Mouse (Mus musculus) kidney, embryonic 16.5 days (tissue): Measurements from ENCODE around the gene Abhd11. TPM values are rescaled to one million over a fixed set of nuclear protein-coding genes. Genes with fewer than 3 reads are reported as not detected.
A peak's percentile ranks its signal among the peaks of the same experiment; 100 is the strongest.

Experiments used
- ATAC-seq: fragments of 200-750 bp; cut with Nextera tagmentation; 2 replicates; pipeline ENCODE4 v1.8.0; 2017; ENCODE audit warnings: moderate TSS enrichment; ENCODE audit not compliant: low FRiP score, low TSS enrichment
- H3K27ac ChIP-seq: fragments of 300-500 bp; sonication (generic); 2 replicates; pipeline ENCODE4 v1.5.1; 2014; ENCODE audit warnings: low read length
- H3K27me3 ChIP-seq: fragments of 300-500 bp; sonication (generic); 2 replicates; pipeline ENCODE4 v1.6.1; 2014; ENCODE audit warnings: low read length, control low read depth, mixed read lengths; ENCODE audit not compliant: insufficient read depth
- H3K36me3 ChIP-seq: fragments of 300-500 bp; sonication (generic); 2 replicates; pipeline ENCODE4 v1.6.1; 2014; ENCODE audit warnings: low read length, control low read depth, mixed read lengths; ENCODE audit not compliant: insufficient read depth
- H3K4me1 ChIP-seq: fragments of 300-500 bp; sonication (generic); 2 replicates; pipeline ENCODE4 v1.6.1; 2014; ENCODE audit warnings: low read length, control low read depth, mixed read lengths; ENCODE audit not compliant: insufficient read depth
- H3K4me2 ChIP-seq: fragments of 300-500 bp; sonication (generic); replicated peaks from 2 replicates; pipeline ENCODE4 v1.6.1; 2014; ENCODE audit warnings: low read depth, low read length
- H3K4me3 ChIP-seq: fragments of 300-500 bp; sonication (generic); 2 replicates; pipeline ENCODE4 v1.5.1; 2014; ENCODE audit warnings: mild to moderate bottlenecking, low read length
- H3K9ac ChIP-seq: fragments of 300-500 bp; sonication (generic); replicated peaks from 2 replicates; pipeline ENCODE4 v1.6.1; 2014; ENCODE audit warnings: low read length
- H3K9me3 ChIP-seq: fragments of 300-500 bp; sonication (generic); 2 replicates; pipeline ENCODE4 v1.6.1; 2016; ENCODE audit warnings: low read length, control low read depth
- WGBS: fragments of 180-500 bp; shearing (Covaris S2); extraction: QIAGEN DNeasy Blood & Tissue Kit; methylation state at CpG from one replicate; pipeline ENCODE4 v1.1.7; 2014; 5-methylcytosine and 5-hydroxymethylcytosine counted together
- polyA plus RNA-seq: library from polyadenylated mRNA; unstranded; fragments of >200 nt; fragmentation: Nextera tagmentation; extraction: Ambion mirVana; gene quantifications from 2 replicates; pipeline ENCODE4 v1.2.1, GENCODE M21; 2015

Abhd11 gene
- polyA plus RNA-seq, 1 experiment from 2014 or later: 81.1 TPM

GRCm38 (mm10) chr5:135002151-135002550, 6.8 kb upstream of the Abhd11 start:
- peak overlapping the region; percentile 48 for H3K27ac ChIP-seq
- ATAC-seq: peak; percentile 49; the same call in 1 of the 2 replicates
- no peaks in the 10 kb centered on the region for H3K9me3 ChIP-seq
- H3K36me3 ChIP-seq: no peaks in the 10 kb centered on the region
- H3K4me2 ChIP-seq: no peak overlapping the region
- no peak overlapping the region for H3K9ac ChIP-seq
- H3K4me3 ChIP-seq: no peak overlapping the region
- 51% methylated on average over 5 of the region's 5 CpGs for WGBS
- no peaks in the 10 kb centered on the region for H3K27me3 ChIP-seq
- 0 out of 2 replicates have a peak, but pooled peaks cover 12% of the 10 kb centered on the region for H3K4me1 ChIP-seq

- H3K4me2 ChIP-seq: peak overlapping the region; percentile 69
- no peak for ATAC-seq
- H3K9ac ChIP-seq: peak overlapping the region; percentile 79
- H3K27ac ChIP-seq: peak overlapping the region; percentile 89
- 36% methylated on average over 16 of the region's 16 CpGs for WGBS
- H3K4me1 ChIP-seq: peaks cover 28% of the 10 kb centered on the region
- H3K27me3 ChIP-seq: no peaks in the 10 kb centered on the region
- H3K4me3 ChIP-seq: peak overlapping the region; percentile 54
- no peaks in the 10 kb centered on the region for H3K9me3 ChIP-seq
- no peaks in the 10 kb centered on the region for H3K36me3 ChIP-seq
These were observed 965 bp upstream of the Abhd11 start for GRCm38 (mm10) chr5:135007802-135008571.

- H3K36me3 ChIP-seq: no peaks in the 10 kb centered on the region
- WGBS: under 1% methylated on average over 36 of the region's 37 CpGs
- ATAC-seq: peak; percentile 82
- H3K4me1 ChIP-seq: peaks cover 30% of the 10 kb centered on the region
- H3K27ac ChIP-seq: peak overlapping the region; percentile 99
- H3K4me2 ChIP-seq: peak overlapping the region; percentile 69
- no peaks in the 10 kb centered on the region for H3K9me3 ChIP-seq
- peak overlapping the region; percentile 54 for H3K4me3 ChIP-seq
- peak overlapping the region; percentile 73 for H3K9ac ChIP-seq
- H3K27me3 ChIP-seq: no peaks in the 10 kb centered on the region
These were observed 803 bp downstream of the Abhd11 start for GRCm38 (mm10) chr5:135009590-135010319.

- H3K9ac ChIP-seq: peak overlapping the region; percentile 73
- WGBS: 37% methylated on average over 7 of the region's 7 CpGs
- peak overlapping the region; percentile 54 for H3K4me3 ChIP-seq
- ATAC-seq: no peak
- peak overlapping the region; percentile 69 for H3K4me2 ChIP-seq
- H3K4me1 ChIP-seq: peaks cover 30% of the 10 kb centered on the region
- no peaks in the 10 kb centered on the region for H3K9me3 ChIP-seq
- H3K27me3 ChIP-seq: no peaks in the 10 kb centered on the region
- no peaks in the 10 kb centered on the region for H3K36me3 ChIP-seq
- peak overlapping the region; percentile 99 for H3K27ac ChIP-seq
These were observed 1.4 kb downstream of the Abhd11 start for GRCm38 (mm10) chr5:135010320-135010709.

- peak overlapping the region; percentile 69 for H3K4me2 ChIP-seq
- H3K4me3 ChIP-seq: no peak overlapping the region
- no peaks in the 10 kb centered on the region for H3K36me3 ChIP-seq
These were observed 2.1 kb downstream of the Abhd11 start for GRCm38 (mm10) chr5:135010841-135011743.

GRCm38 (mm10) chr5:135011809-135012613, 3.1 kb downstream of the Abhd11 start:
- peak overlapping the region; percentile 54 for H3K4me2 ChIP-seq
- H3K36me3 ChIP-seq: no peaks in the 10 kb centered on the region
- no peak for ATAC-seq
- H3K27me3 ChIP-seq: no peaks in the 10 kb centered on the region
- H3K4me1 ChIP-seq: peaks cover 34% of the 10 kb centered on the region
- H3K27ac ChIP-seq: peak overlapping the region; percentile 76
- H3K9me3 ChIP-seq: no peaks in the 10 kb centered on the region
- H3K9ac ChIP-seq: peak overlapping the region; percentile 59
- 22% methylated on average over 26 of the region's 26 CpGs for WGBS
- H3K4me3 ChIP-seq: peak overlapping the region; percentile 40

More at GRCm38 (mm10) chr5:135010841-135011743, 2.1 kb downstream of the Abhd11 start:
- no peaks in the 10 kb centered on the region for H3K27me3 ChIP-seq
- H3K27ac ChIP-seq: peak overlapping the region; percentile 99; the same call in 1 of the 2 replicates
- peaks cover 34% of the 10 kb centered on the region for H3K4me1 ChIP-seq
- 85% methylated on average over 25 of the region's 25 CpGs for WGBS
- H3K9ac ChIP-seq: 0 out of 2 replicates have a peak overlapping the region, but pooled peaks have one; percentile 11
- no peaks in the 10 kb centered on the region for H3K9me3 ChIP-seq
- ATAC-seq: no peak

- H3K27me3 ChIP-seq: no peaks in the 10 kb centered on the region
- no peaks in the 10 kb centered on the region for H3K36me3 ChIP-seq
- 6% methylated on average over 14 of the region's 16 CpGs for WGBS
- peak overlapping the region; percentile 54 for H3K4me2 ChIP-seq
- peak overlapping the region; percentile 40 for H3K4me3 ChIP-seq
- H3K27ac ChIP-seq: peak overlapping the region; percentile 76
- H3K9me3 ChIP-seq: no peaks in the 10 kb centered on the region
- peak overlapping the region; percentile 59 for H3K9ac ChIP-seq
- ATAC-seq: no peak
- peaks cover 34% of the 10 kb centered on the region for H3K4me1 ChIP-seq
These were observed 3.9 kb downstream of the Abhd11 start for GRCm38 (mm10) chr5:135012671-135013441.

GRCm38 (mm10) chr5:135015497-135015896, 6.5 kb downstream of the Abhd11 start:
- ATAC-seq: no peak
- H3K9ac ChIP-seq: no peak overlapping the region
- WGBS: 14% methylated on average over 7 of the region's 7 CpGs

More at GRCm38 (mm10) chr5:135015497-135015896, 6.5 kb downstream of the Abhd11 start:
- Histone ChIP-seq H3K9me3 (no peaks in the 10 kb centered on the region), H3K4me3 (no peak overlapping the region), H3K4me1 (peaks cover 30% of the 10 kb centered on the region), H3K36me3 (no peaks in the 10 kb centered on the region), H3K27ac (no peak overlapping the region), H3K27me3 (no peaks in the 10 kb centered on the region), H3K4me2 (no peak overlapping the region)
